Mouse (Mus musculus) right cerebral cortex, postnatal 10 days (tissue): ENCODE data around the gene Mettl9.
A peak's percentile ranks its signal among the peaks of the same experiment; 100 is the strongest.

Experiments
- DNase-seq, 2 experiments: peaks; one replicate each; pipeline ENCODE4 v3.0.0; 2021; ENCODE audit warnings: low spot score in 2 of 2

The Mettl9 gene

GRCm38 (mm10) chr7:121098614-121099389 is 64.6 kb downstream of the Mettl9 start:
- no peak for DNase-seq

GRCm38 (mm10) chr7:121107851-121108250 is 73.6 kb downstream of the Mettl9 start:
- no peak for DNase-seq

- no peak for DNase-seq
These were observed 77.1 kb downstream of the Mettl9 start for GRCm38 (mm10) chr7:121111321-121111720.

GRCm38 (mm10) chr7:121111762-121112161 is 77.5 kb downstream of the Mettl9 start:
- no peak for DNase-seq

GRCm38 (mm10) chr7:121120143-121120818 is 86.0 kb downstream of the Mettl9 start:
- DNase-seq = peak; percentile 88 to 92
